ENCODE assay signal across 25 mouse cellular contexts in the genomic region with DNA sequence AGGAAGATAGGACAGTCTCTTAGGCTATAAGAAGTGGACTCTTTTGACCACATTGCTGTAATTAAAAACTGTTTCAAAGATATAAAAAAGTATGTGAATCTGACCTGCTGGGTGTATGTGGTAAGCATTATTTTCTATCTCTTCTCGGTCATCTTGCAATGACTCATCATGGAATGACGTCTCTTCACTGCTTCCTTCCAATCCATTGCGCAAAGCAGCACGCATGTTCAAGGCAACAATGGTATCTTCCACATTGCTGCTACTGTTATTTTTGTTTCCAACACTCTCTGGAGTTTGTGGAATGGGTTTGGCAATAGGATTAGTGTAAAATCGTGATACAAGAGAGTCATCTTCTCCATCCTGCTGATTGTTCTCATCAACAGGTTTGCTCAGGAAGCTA. TPM values are rescaled to one million over a fixed set of nuclear protein-coding genes. Genes with fewer than 3 reads are reported as not detected.
"Had no signal": no experiment of that assay in that cellular context is flagged by ENCODE, and none has a peak within 500 bp of the region (broad histone marks: within the 10 kb centered on the region; RNA-seq: fewer than 3 reads in every experiment).

No protein-coding gene starts in this region.

- DNase-seq: kidney, adult 2 months; kidney, postnatal 25 days; layer of hippocampus, adult 9-11 months; liver, embryonic 13.5 days; lung, adult 2 months; right cerebral cortex, adult 18-20 months; right cerebral cortex, postnatal 14 days; right cerebral cortex, postnatal 4 days; thymus, adult 2 months; thymus, postnatal 14 days had no signal

RNA-seq across cellular contexts. Expression of gene Chrna10, which starts 37.1 kb away (rescaled TPM):
- total RNA-seq: liver, adult 2 months; megakaryocyte progenitor cell, adult 5-6 weeks had no signal
- polyA plus RNA-seq: kidney, adult 2 months; kidney, embryonic 14.5 days; kidney, postnatal 0 days; limb, embryonic 13.5 days; liver, embryonic 13.5 days; liver, embryonic 16.5 days; midbrain, embryonic 12.5 days; midbrain, embryonic 15.5 days; neural tube, embryonic 12.5 days; neural tube, embryonic 15.5 days; stomach, postnatal 0 days had no signal

RNA-seq across cellular contexts. Expression of gene Art5, which starts 44.4 kb away (rescaled TPM):
- total RNA-seq: layer of hippocampus, adult 2 months; layer of hippocampus, postnatal 25 days; left cerebral cortex, adult 18-20 months; left cerebral cortex, postnatal 25 days; liver, adult 2 months had no signal
- polyA plus RNA-seq: liver, adult 2 months had no signal

RNA-seq across cellular contexts. Expression of gene Art1, which starts 52.1 kb away (rescaled TPM):
- total RNA-seq: layer of hippocampus, adult 2 months; layer of hippocampus, postnatal 25 days; left cerebral cortex, adult 18-20 months; left cerebral cortex, postnatal 25 days; megakaryocyte progenitor cell, adult 5-6 weeks had no signal
- polyA plus RNA-seq: liver, adult 2 months had no signal
